Mouse (Mus musculus) ZHBTc4 (cell line): Measurements from ENCODE around the gene Eif4a3.
"Not testable (repeated sequence)": the region's sequence is repeated elsewhere in the genome, so short reads cannot be mapped to it uniquely, and the experiment has no call there.

Experiments used
- DNase-seq: peaks from one replicate; pipeline ENCODE4 v3.0.0-alpha.2; 2011; ENCODE audit warnings: low read depth, low spot score

Eif4a3 gene

GRCm38 (mm10) chr11:119245543-119245942, 54.3 kb downstream of the Eif4a3 start:
- not testable (repeated sequence) for DNase-seq

- DNase-seq: peak; percentile 95
Observed at GRCm38 (mm10) chr11:119239480-119239879, 60.4 kb downstream of the Eif4a3 start.
